Mouse (Mus musculus): ENCODE data around the gene Reck. TPM values are rescaled to one million over a fixed set of nuclear protein-coding genes. Genes with fewer than 3 reads are reported as not detected.

Reck gene
- polyA plus RNA-seq, 1 experiment from 2014 or later, result 12.8 TPM

DNA sequence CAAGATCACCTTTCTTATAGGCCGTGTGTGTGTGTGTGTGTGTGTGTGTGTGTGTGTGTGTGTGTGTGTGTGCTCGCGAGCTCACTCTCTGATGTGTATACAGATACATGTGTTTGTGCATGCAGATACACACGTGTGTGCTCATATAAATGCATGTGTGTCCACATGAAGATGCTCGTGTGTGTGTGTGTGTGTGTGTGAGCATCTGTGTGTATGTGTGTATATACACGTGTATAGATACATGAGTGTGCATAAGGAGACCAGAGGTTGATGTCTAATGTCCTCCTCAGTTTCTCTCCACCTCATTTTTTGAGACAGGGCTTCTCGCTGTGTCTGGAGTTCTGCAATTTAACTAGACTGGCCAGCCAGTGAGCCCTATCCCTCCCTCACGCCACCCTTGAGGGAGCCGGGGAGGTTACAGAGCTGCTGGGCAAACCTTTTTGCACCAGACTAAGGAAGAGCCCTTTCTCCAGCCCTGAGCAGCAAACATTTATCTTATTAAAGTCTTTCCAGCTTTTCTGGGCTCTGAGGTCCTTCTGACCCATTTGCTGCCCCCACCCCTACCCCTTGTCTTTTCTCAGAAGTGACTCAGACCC, 96.3 kb downstream of the Reck start:
- peak; percentile 12; the same call in 1 of the 2 replicates for ATAC-seq
- 59% methylated on average over 9 of the region's 9 CpGs for WGBS

DNA sequence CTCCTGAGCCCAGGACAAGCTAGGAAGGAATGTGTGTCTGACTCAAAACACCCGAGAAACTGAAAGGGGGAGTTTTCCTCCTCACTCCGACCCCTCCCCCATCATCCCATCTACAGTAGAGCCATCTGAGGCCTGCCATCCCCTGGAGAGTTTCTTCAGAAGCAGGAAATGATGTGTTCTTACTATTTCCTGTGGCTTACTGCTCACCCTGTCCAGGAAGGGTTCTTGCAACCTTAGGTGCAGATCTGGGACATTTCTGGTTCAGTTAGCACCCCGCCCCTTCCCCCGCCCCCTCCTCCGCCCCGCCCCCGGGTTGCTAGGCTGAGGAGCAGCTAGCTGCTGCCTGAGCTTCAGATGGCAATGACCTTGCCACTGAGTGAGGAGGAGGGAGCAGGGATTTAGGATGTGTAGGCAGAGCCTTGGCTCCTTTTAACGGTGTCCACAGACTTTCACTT, 96.8 kb downstream of the Reck start:
- Histone ChIP-seq H3K4me2 (ENCODE audit: low read depth, low read length) (0 out of 2 replicates have a peak overlapping the region, but pooled peaks have one; percentile 12), H3K4me1 (ENCODE audit: control insufficient read depth, insufficient read depth, low read length) (peaks cover 35% of the 10 kb centered on the region), H3K27ac (ENCODE audit: low read length) (peak overlapping the region; percentile 73), H3K36me3 (ENCODE audit: control insufficient read depth, insufficient read depth, low read length) (no peaks in the 10 kb centered on the region), H3K4me3 (ENCODE audit: low read length) (no peak overlapping the region), H3K9me3 (ENCODE audit: control insufficient read depth, low read length) (no peaks in the 10 kb centered on the region), H3K9ac (ENCODE audit: low read depth, low read length) (peak overlapping the region; percentile 32; the same call in 1 of the 2 replicates), H3K27me3 (replicated peaks; ENCODE audit: control insufficient read depth, insufficient read depth, low read length) (no peaks in the 10 kb centered on the region)
- 4% methylated on average over 8 of the region's 8 CpGs for WGBS
- peak; percentile 74 for ATAC-seq

More for the DNA sequence above, 96.3 kb downstream of the Reck start:
- Histone ChIP-seq H3K36me3 (ENCODE audit: control insufficient read depth, insufficient read depth, low read length) (no peaks in the 10 kb centered on the region), H3K9ac (ENCODE audit: low read depth, low read length) (peak overlapping the region; percentile 32; the same call in 1 of the 2 replicates), H3K4me2 (ENCODE audit: low read depth, low read length) (0 out of 2 replicates have a peak overlapping the region, but pooled peaks have one; percentile 12), H3K9me3 (ENCODE audit: control insufficient read depth, low read length) (no peaks in the 10 kb centered on the region), H3K4me1 (ENCODE audit: control insufficient read depth, insufficient read depth, low read length) (peaks cover 35% of the 10 kb centered on the region), H3K4me3 (ENCODE audit: low read length) (no peak overlapping the region), H3K27me3 (replicated peaks; ENCODE audit: control insufficient read depth, insufficient read depth, low read length) (no peaks in the 10 kb centered on the region), H3K27ac (ENCODE audit: low read length) (peak overlapping the region; percentile 73)

DNA sequence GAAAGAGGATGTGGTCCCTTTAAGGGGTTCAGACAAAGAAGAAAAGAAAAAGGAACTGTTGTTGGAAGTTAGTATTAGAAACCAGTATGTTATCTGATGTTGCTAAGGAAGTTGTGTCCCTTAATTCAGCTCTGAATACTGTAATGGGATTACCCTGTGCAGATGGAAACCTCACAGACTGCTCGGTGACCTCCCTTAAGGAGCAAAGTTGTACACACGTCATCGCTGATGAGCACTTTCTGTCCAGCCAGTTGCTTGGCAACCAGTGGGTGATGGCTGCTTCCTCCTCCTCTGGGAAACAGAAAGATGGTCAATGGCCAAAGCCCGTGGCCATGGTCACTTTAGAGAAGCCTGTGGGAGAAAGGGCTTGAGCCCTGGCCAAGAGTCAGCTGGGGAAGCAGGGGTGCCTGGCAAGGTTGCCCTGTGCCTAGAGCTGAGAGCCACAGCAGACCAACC, 98.2 kb downstream of the Reck start:
- no peaks in the 10 kb centered on the region for H3K36me3 ChIP-seq (ENCODE audit: control insufficient read depth, insufficient read depth, low read length)
- no peak for ATAC-seq
- H3K9me3 ChIP-seq (ENCODE audit: control insufficient read depth, low read length), result no peaks in the 10 kb centered on the region
- H3K4me1 ChIP-seq (ENCODE audit: control insufficient read depth, insufficient read depth, low read length), result peaks cover 32% of the 10 kb centered on the region
- H3K9ac ChIP-seq (ENCODE audit: low read depth, low read length), result no peak overlapping the region
- H3K4me2 ChIP-seq (ENCODE audit: low read depth, low read length), result no peak overlapping the region
- WGBS, result 58% methylated on average over 4 of the region's 4 CpGs
- H3K4me3 ChIP-seq (ENCODE audit: low read length), result no peak overlapping the region
- H3K27ac ChIP-seq (ENCODE audit: low read length), result no peak overlapping the region
- no peaks in the 10 kb centered on the region for H3K27me3 ChIP-seq (replicated peaks; ENCODE audit: control insufficient read depth, insufficient read depth, low read length)

DNA sequence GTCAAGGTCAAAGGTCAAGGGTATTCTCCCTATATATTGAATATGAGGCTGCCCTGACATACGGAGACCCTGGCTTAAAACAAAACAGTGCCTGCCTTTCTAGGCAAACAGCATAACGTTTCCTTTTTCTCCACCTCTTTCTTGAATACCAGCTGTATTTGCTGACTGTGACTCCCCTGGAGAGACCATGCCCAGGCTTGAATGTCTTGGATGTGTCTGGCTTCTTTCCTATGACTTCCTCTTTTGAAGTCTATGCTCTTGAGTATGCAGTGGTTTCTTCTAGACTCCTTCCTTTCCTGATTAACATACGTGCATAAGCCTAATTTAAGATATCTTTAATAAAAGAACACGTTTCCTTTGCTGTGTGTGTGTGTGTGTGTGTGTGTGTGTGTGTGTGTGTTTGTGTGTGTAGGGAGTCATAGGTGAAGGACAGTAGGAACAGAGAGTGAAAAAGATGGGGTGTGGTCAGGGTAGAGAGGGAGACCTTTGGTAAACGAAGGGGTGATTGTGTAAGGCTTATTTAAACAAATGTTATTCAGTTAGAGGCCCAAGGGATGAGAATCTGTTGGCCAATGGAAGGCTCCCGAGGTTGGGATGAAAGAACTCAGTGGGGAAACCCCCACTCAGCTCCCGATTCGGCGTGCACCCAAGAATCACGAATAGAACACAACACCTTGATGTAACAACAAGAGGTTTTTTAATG, 99.7 kb downstream of the Reck start:
- Histone ChIP-seq H3K9ac (ENCODE audit: low read depth, low read length) (no peak overlapping the region), H3K27ac (ENCODE audit: low read length) (no peak overlapping the region), H3K36me3 (ENCODE audit: control insufficient read depth, insufficient read depth, low read length) (no peaks in the 10 kb centered on the region), H3K27me3 (replicated peaks; ENCODE audit: control insufficient read depth, insufficient read depth, low read length) (no peaks in the 10 kb centered on the region), H3K4me3 (ENCODE audit: low read length) (no peak overlapping the region), H3K4me1 (ENCODE audit: control insufficient read depth, insufficient read depth, low read length) (peaks cover 27% of the 10 kb centered on the region), H3K4me2 (ENCODE audit: low read depth, low read length) (no peak overlapping the region), H3K9me3 (ENCODE audit: control insufficient read depth, low read length) (no peaks in the 10 kb centered on the region)
- 65% methylated on average over 10 of the region's 10 CpGs for WGBS
- no peak for ATAC-seq

DNA sequence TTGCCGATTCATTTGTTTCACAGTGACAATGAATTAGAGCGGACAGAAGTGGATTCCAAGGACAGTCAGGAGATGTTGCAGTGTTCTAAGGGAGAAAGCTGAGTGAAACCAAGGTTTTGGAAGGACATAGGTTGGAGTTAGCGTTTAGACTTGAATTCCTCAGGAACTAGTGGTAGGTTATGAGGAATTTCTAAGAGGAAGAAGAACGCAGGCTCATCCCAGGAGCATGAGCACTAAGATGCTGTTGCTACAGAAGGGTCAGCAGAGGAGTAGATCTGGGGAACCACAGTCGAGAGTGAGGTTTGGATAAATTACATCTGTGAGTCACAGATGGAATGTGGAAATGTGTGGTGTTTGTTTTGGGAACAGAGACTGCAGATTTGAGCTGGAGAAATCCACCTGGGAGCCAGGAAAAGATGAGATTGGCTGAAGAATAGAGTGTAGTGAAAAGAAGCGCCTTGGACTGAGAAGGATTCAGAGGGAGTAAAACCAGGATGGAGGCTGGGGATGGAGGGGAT, 101.0 kb downstream of the Reck start:
- no peak for ATAC-seq
- Histone ChIP-seq H3K27ac (ENCODE audit: low read length) (no peak overlapping the region), H3K4me1 (ENCODE audit: control insufficient read depth, insufficient read depth, low read length) (peaks cover 24% of the 10 kb centered on the region), H3K4me3 (ENCODE audit: low read length) (no peak overlapping the region), H3K27me3 (replicated peaks; ENCODE audit: control insufficient read depth, insufficient read depth, low read length) (no peaks in the 10 kb centered on the region), H3K9me3 (ENCODE audit: control insufficient read depth, low read length) (no peaks in the 10 kb centered on the region), H3K4me2 (ENCODE audit: low read depth, low read length) (no peak overlapping the region), H3K9ac (ENCODE audit: low read depth, low read length) (no peak overlapping the region), H3K36me3 (ENCODE audit: control insufficient read depth, insufficient read depth, low read length) (no peaks in the 10 kb centered on the region)
- 74% methylated on average over 6 of the region's 6 CpGs for WGBS

DNA sequence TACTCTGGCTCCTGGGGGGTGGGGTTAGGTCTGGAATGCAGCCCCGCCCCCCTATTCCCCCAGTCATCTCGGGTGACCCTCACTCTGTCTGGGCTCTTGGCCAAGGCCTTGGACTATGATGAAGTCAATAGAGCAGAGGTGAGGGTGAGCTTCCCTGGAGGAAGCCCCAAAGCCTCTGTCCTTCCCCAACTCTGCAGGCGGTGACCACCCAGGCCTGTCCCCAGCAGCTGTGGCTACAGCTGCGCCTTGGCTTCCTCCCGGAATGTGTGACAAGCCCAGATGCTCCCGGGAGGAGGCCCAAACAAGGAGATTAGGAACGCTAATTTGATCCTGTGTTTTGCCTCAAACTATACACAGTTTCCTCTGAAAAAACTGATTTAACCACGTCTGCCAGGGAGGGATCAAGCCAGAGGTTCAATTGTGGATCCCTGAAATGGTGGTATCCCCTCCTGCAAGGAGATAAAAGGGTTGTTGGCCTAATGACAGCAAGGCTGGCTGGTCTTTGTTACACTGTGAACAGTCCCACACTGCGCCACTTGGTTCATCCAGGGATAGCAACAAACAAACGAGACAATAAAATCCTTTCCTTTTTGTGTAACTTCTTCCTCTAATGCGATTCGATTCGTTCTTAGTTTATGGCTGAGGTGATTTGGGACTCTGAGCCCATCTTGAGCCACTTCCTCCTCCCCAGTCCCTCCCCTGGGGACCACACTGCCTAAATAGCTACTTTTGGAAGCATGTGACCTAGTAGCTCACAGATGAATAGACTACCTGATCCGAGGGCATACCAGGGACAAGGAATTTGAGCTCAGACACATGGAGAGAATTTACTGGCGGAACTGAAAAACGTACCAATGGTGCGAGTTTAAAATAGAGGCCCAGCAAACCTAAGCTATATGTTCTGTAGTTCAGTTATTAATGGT, 103.5 kb downstream of the Reck start:
- no peaks in the 10 kb centered on the region for H3K9me3 ChIP-seq (ENCODE audit: control insufficient read depth, low read length)
- no peak overlapping the region for H3K4me2 ChIP-seq (ENCODE audit: low read depth, low read length)
- H3K36me3 ChIP-seq (ENCODE audit: control insufficient read depth, insufficient read depth, low read length), result no peaks in the 10 kb centered on the region
- H3K27me3 ChIP-seq (replicated peaks; ENCODE audit: control insufficient read depth, insufficient read depth, low read length), result no peaks in the 10 kb centered on the region
- peaks cover 8% of the 10 kb centered on the region for H3K4me1 ChIP-seq (ENCODE audit: control insufficient read depth, insufficient read depth, low read length)
- H3K4me3 ChIP-seq (ENCODE audit: low read length), result no peak overlapping the region
- 42% methylated on average over 17 of the region's 17 CpGs for WGBS
- H3K9ac ChIP-seq (ENCODE audit: low read depth, low read length), result no peak overlapping the region
- H3K27ac ChIP-seq (ENCODE audit: low read length), result peak overlapping the region; percentile 29
- ATAC-seq, result peak; percentile 63

DNA sequence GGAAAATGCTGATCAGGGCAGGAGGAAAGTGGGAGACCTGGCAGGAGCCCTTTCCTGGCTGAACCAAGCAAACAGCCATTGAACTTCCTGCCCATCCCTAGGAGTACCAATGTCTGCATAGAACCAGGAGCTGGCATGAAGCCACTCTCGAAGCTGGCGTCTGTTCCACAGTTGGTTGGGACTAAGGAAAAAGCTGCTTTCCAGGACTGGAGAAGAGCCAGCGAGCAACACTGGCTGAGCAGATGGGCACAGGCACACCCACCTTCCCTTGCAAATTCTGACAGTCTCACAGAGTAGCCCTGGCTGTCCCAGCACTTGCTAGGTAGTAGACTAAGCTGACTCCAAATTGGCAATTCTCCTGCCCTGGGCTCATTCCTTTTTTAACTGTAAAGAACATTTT, 104.4 kb downstream of the Reck start:
- no peak overlapping the region for H3K9ac ChIP-seq (ENCODE audit: low read depth, low read length)
- 66% methylated on average over 3 of the region's 3 CpGs for WGBS
- H3K4me2 ChIP-seq (ENCODE audit: low read depth, low read length), result no peak overlapping the region
- H3K36me3 ChIP-seq (ENCODE audit: control insufficient read depth, insufficient read depth, low read length), result no peaks in the 10 kb centered on the region
- no peaks in the 10 kb centered on the region for H3K27me3 ChIP-seq (replicated peaks; ENCODE audit: control insufficient read depth, insufficient read depth, low read length)
- H3K27ac ChIP-seq (ENCODE audit: low read length), result no peak overlapping the region
- peaks cover 8% of the 10 kb centered on the region for H3K4me1 ChIP-seq (ENCODE audit: control insufficient read depth, insufficient read depth, low read length)
- H3K4me3 ChIP-seq (ENCODE audit: low read length), result no peak overlapping the region
- H3K9me3 ChIP-seq (ENCODE audit: control insufficient read depth, low read length), result no peaks in the 10 kb centered on the region
- no peak for ATAC-seq

DNA sequence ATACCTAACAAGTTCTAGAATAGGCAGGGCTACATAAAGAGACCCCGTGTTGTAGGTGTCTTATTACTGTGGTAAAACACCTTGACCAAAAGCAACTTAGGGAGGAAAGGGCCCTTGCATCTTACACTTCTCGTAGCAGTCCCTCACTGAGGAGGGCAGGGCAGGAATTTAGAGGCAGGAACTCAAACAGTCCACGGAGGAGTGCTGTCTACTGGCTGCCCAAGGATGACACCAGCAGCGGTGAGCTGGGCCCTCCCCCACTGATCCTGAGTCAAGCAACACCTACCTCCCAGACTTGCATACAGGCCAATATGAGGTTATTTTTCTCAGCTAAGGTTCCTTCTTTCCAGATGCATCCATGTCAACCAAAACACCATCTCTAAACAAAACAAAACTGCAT, 104.9 kb downstream of the Reck start:
- 79% methylated on average over 4 of the region's 4 CpGs for WGBS
- Histone ChIP-seq H3K27me3 (replicated peaks; ENCODE audit: control insufficient read depth, insufficient read depth, low read length) (no peaks in the 10 kb centered on the region), H3K4me2 (ENCODE audit: low read depth, low read length) (no peak overlapping the region), H3K9ac (ENCODE audit: low read depth, low read length) (no peak overlapping the region), H3K9me3 (ENCODE audit: control insufficient read depth, low read length) (no peaks in the 10 kb centered on the region), H3K36me3 (ENCODE audit: control insufficient read depth, insufficient read depth, low read length) (no peaks in the 10 kb centered on the region), H3K27ac (ENCODE audit: low read length) (no peak overlapping the region), H3K4me1 (ENCODE audit: control insufficient read depth, insufficient read depth, low read length) (peaks cover 8% of the 10 kb centered on the region), H3K4me3 (ENCODE audit: low read length) (no peak overlapping the region)
- ATAC-seq, result no peak

DNA sequence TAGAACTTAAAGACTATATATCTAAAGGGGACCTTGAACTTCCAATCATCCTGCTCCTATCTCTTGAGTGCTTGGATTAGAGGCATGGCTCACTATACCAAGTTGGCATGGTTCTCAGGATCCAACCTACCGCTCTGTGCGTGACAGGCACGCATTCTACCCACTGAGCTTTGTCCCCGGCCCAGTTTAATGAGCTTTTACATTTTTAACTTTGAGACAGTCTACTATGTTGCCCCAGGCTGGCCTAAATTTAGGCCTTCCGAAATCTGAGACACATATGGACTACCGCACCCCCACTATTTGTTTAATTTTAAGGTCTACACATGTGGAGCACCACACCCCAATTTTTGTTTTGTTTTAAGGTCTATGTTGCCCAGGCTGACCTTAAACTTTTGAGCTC, 105.5 kb downstream of the Reck start:
- Histone ChIP-seq H3K36me3 (ENCODE audit: control insufficient read depth, insufficient read depth, low read length) (no peaks in the 10 kb centered on the region), H3K9ac (ENCODE audit: low read depth, low read length) (no peak overlapping the region), H3K4me2 (ENCODE audit: low read depth, low read length) (no peak overlapping the region), H3K4me1 (ENCODE audit: control insufficient read depth, insufficient read depth, low read length) (peaks cover 8% of the 10 kb centered on the region), H3K9me3 (ENCODE audit: control insufficient read depth, low read length) (no peaks in the 10 kb centered on the region), H3K27me3 (replicated peaks; ENCODE audit: control insufficient read depth, insufficient read depth, low read length) (no peaks in the 10 kb centered on the region), H3K27ac (ENCODE audit: low read length) (no peak overlapping the region), H3K4me3 (ENCODE audit: low read length) (no peak overlapping the region)
- 96% methylated on average over 6 of the region's 6 CpGs for WGBS
- no peak for ATAC-seq
